Mouse (Mus musculus) B cell, adult 2 months (primary cell): ENCODE results near the gene Lime1.

ENCODE experiments used
- DNase-seq, 2 experiments: peaks; one replicate each; pipeline ENCODE4 v3.0.0; 2022

The Lime1 gene

GRCm38 (mm10) chr2:181392600-181393213 lies 12.8 kb downstream of the Lime1 start:
- DNase-seq = peak; percentile 85 to 86

- no peak for DNase-seq
Observed at GRCm38 (mm10) chr2:181394086-181394485, 14.2 kb downstream of the Lime1 start.

- no peak for DNase-seq
Observed at GRCm38 (mm10) chr2:181397207-181397761, 17.4 kb downstream of the Lime1 start.

GRCm38 (mm10) chr2:181401497-181401896 lies 21.6 kb downstream of the Lime1 start:
- no peak for DNase-seq

- no peak for DNase-seq
Observed at GRCm38 (mm10) chr2:181403722-181404121, 23.8 kb downstream of the Lime1 start.

- DNase-seq = no peak
Observed at GRCm38 (mm10) chr2:181409643-181410042, 29.8 kb downstream of the Lime1 start.

GRCm38 (mm10) chr2:181410760-181411473 lies 31.0 kb downstream of the Lime1 start:
- DNase-seq = peak; percentile 60 to 69

- DNase-seq = no peak
Observed at GRCm38 (mm10) chr2:181413141-181413540, 33.3 kb downstream of the Lime1 start.

GRCm38 (mm10) chr2:181415945-181416344 lies 36.1 kb downstream of the Lime1 start:
- no peak for DNase-seq

GRCm38 (mm10) chr2:181419359-181419758 lies 39.5 kb downstream of the Lime1 start:
- no peak for DNase-seq

- no peak for DNase-seq
Observed at GRCm38 (mm10) chr2:181420426-181420825, 40.5 kb downstream of the Lime1 start.

GRCm38 (mm10) chr2:181420903-181421638 lies 41.2 kb downstream of the Lime1 start:
- DNase-seq = no peak

GRCm38 (mm10) chr2:181423834-181424233 lies 44.0 kb downstream of the Lime1 start:
- DNase-seq = no peak
